Mouse (Mus musculus): Measurements from ENCODE around the gene Dusp7.

GRCm38 (mm10) chr9:106377247-106377646 is 8.8 kb downstream of the Dusp7 start:
- TF ChIP-seq ZNF384 (IDR thresholded peaks at IDR 0.05; ENCODE audit: low read depth, low read length) (no peak), CHD2 (IDR thresholded peaks at IDR 0.05; ENCODE audit: low read depth, low read length) (no peak), MAFK (IDR thresholded peaks at IDR 0.05; ENCODE audit: insufficient read depth, low read depth, low read length) (no peak)
